Mouse (Mus musculus): ENCODE results near the gene Kmt2a.
A peak's percentile ranks its signal among the peaks of the same experiment; 100 is the strongest.
"Not testable (repeated sequence)": the region's sequence is repeated elsewhere in the genome, so short reads cannot be mapped to it uniquely, and the experiment has no call there.

Gene Kmt2a

GRCm38 (mm10) chr9:44814179-44814578, 66.9 kb downstream of the Kmt2a start:
- no peak for DNase-seq

- DNase-seq = no peak
Observed at GRCm38 (mm10) chr9:44810316-44810715, 70.8 kb downstream of the Kmt2a start.

GRCm38 (mm10) chr9:44807778-44808177, 73.3 kb downstream of the Kmt2a start:
- no peak for DNase-seq

GRCm38 (mm10) chr9:44807141-44807540, 74.0 kb downstream of the Kmt2a start:
- no peak for DNase-seq

- DNase-seq = no peak
Observed at GRCm38 (mm10) chr9:44805536-44805935, 75.6 kb downstream of the Kmt2a start.

- no peak for DNase-seq
Observed at GRCm38 (mm10) chr9:44804678-44805077, 76.4 kb downstream of the Kmt2a start.

- no peak for DNase-seq
Observed at GRCm38 (mm10) chr9:44802808-44803450, 78.2 kb downstream of the Kmt2a start, which contains the start of gene Ttc36. Ttc36 (minus strand) TSS chr9:44803072.

GRCm38 (mm10) chr9:44801669-44802068, 79.4 kb downstream of the Kmt2a start:
- DNase-seq = no peak

- DNase-seq = no peak
Observed at GRCm38 (mm10) chr9:44799958-44800324, 81.2 kb downstream of the Kmt2a start.

- peak; percentile 94 to 95 for DNase-seq
Observed at GRCm38 (mm10) chr9:44799102-44799957, 81.8 kb downstream of the Kmt2a start, which contains the start of gene Tmem25. Tmem25 (minus strand) TSS chr9:44799307.

GRCm38 (mm10) chr9:44798298-44798697, 82.8 kb downstream of the Kmt2a start:
- DNase-seq = peak in 1 of 2 experiments; percentile 37

- DNase-seq = no peak
Observed at GRCm38 (mm10) chr9:44792842-44793241, 88.3 kb downstream of the Kmt2a start.

GRCm38 (mm10) chr9:44772750-44773651, 108.1 kb downstream of the Kmt2a start:
- DNase-seq = peak; percentile 96 to 97

- DNase-seq = no peak
Observed at GRCm38 (mm10) chr9:44772392-44772749, 108.7 kb downstream of the Kmt2a start.

GRCm38 (mm10) chr9:44771376-44771775, 109.7 kb downstream of the Kmt2a start:
- no peak for DNase-seq

- DNase-seq = not testable (repeated sequence)
Observed at GRCm38 (mm10) chr9:44768029-44768394, 113.1 kb downstream of the Kmt2a start.

GRCm38 (mm10) chr9:44767101-44768028, 113.7 kb downstream of the Kmt2a start, which contains the start of the genes Arcn1 and Ift46:
Arcn1 (minus strand) TSS chr9:44767845.
Ift46 (plus strand) TSS chr9:44767908.
- peak; percentile 88 to 90 for DNase-seq

GRCm38 (mm10) chr9:44760873-44761272, 120.2 kb downstream of the Kmt2a start:
- no peak for DNase-seq

All from cerebellum, postnatal 14 days (tissue).